Comparison of ENCODE assay signal across 23 mouse cellular contexts in genomic region chr9:62437446-62437845, GRCm38 (mm10).
A peak's percentile ranks its signal among the peaks of the same experiment; 100 is the strongest.
DNase-seq lines count a peak whose midpoint lies in the region; ATAC-seq and TF ChIP-seq lines count a peak whose summit lies in the region.
"Had no signal": no experiment of that assay in that cellular context is flagged by ENCODE, and none has a peak within 500 bp of the region (broad histone marks: within the 10 kb centered on the region; RNA-seq: fewer than 3 reads in every experiment).

No protein-coding gene starts in this region.

- ATAC-seq in heart, embryonic 12.5 days (ENCODE audit: insufficient number of reproducible peaks, low FRiP score): no peak
- no peak for ATAC-seq in neural tube, embryonic 15.5 days (ENCODE audit: low FRiP score)
- ATAC-seq: CD4-positive, CD25-positive, alpha-beta regulatory T cell, adult 4 months; inflammation-experienced regulatory T-cells, adult 6 months; liver, embryonic 12.5 days had no signal

- intact Hi-C loops in heart, postnatal 10 days (cut with DNase I): no loop called here
- intact Hi-C loops in left cerebral cortex, adult 2 months (cut with DNase I): no loop called here
- intact Hi-C loops in left cerebral cortex, postnatal 14 days (cut with DNase I): no loop called here

- DNase-seq in cerebellum, adult 2 months: no peak
- DNase-seq in cerebellum, adult 11-12 months: no peak
- no peak for DNase-seq in heart, postnatal 10 days
- DNase-seq in left cerebral cortex, adult 2 months (ENCODE audit: extremely low spot score in 1 of 2, low spot score in 2 of 2): no peak
- DNase-seq in left cerebral cortex, postnatal 14 days (ENCODE audit: low spot score in 2 of 2): no peak
- no peak for DNase-seq in cerebellum, adult 9-11 months
- DNase-seq: adrenal gland, postnatal 25 days; gastrocnemius, postnatal 14 days; kidney, adult 2 months; kidney, postnatal 36 days; lung, adult 2 months; midbrain, embryonic 14.5 days; thymus, postnatal 36 days had no signal

- no peak overlapping the region for H3K4me2 ChIP-seq in heart, embryonic 12.5 days
- H3K4me2 ChIP-seq in neural tube, embryonic 15.5 days: no peak overlapping the region
- H3K4me2 ChIP-seq: hindbrain, embryonic 12.5 days; limb, embryonic 12.5 days; liver, embryonic 12.5 days had no signal

- H3K4me3 ChIP-seq in cerebellum, adult 2 months (replicated peaks; ENCODE audit: insufficient read depth, low read depth, low read length): no peak overlapping the region
- no peak overlapping the region for H3K4me3 ChIP-seq in heart, embryonic 12.5 days
- H3K4me3 ChIP-seq in left cerebral cortex, adult 2 months: no peak overlapping the region
- H3K4me3 ChIP-seq in neural tube, embryonic 15.5 days (replicated peaks): no peak overlapping the region
- H3K4me3 ChIP-seq: embryonic facial prominence, embryonic 10.5 days; hindbrain, embryonic 12.5 days; limb, embryonic 12.5 days; liver, embryonic 12.5 days; megakaryocyte, embryonic 14.5 days had no signal

- peaks cover 45% of the 10 kb centered on the region for H3K4me1 ChIP-seq in cerebellum, adult 2 months (ENCODE audit: control insufficient read depth, insufficient read depth, low read length)
- peaks cover 49% of the 10 kb centered on the region for H3K4me1 ChIP-seq in heart, embryonic 12.5 days (replicated peaks)
- peaks cover 28% of the 10 kb centered on the region for H3K4me1 ChIP-seq in neural tube, embryonic 15.5 days

- no peaks in the 10 kb centered on the region for H3K36me3 ChIP-seq in heart, embryonic 12.5 days
- H3K36me3 ChIP-seq in neural tube, embryonic 15.5 days: no peaks in the 10 kb centered on the region
- H3K36me3 ChIP-seq: embryonic facial prominence, embryonic 10.5 days; G1E; hindbrain, embryonic 12.5 days; limb, embryonic 12.5 days; liver, embryonic 12.5 days had no signal

- TF ChIP-seq CTCF in cerebellum, adult 2 months (IDR thresholded peaks at IDR 0.05; ENCODE audit: borderline replicate concordance, insufficient read depth, low read depth, low read length): no peak
- no peak for TF ChIP-seq CTCF in left cerebral cortex, adult 2 months (IDR thresholded peaks at IDR 0.05)

- no peaks in the 10 kb centered on the region for H3K27me3 ChIP-seq in cerebellum, adult 2 months (ENCODE audit: control insufficient read depth, insufficient read depth, low read length)
- no peaks in the 10 kb centered on the region for H3K27me3 ChIP-seq in heart, embryonic 12.5 days (replicated peaks)
- no peaks in the 10 kb centered on the region for H3K27me3 ChIP-seq in neural tube, embryonic 15.5 days (replicated peaks)
- H3K27me3 ChIP-seq: hindbrain, embryonic 12.5 days; limb, embryonic 12.5 days; liver, embryonic 12.5 days had no signal

- H3K9me3 ChIP-seq in heart, embryonic 12.5 days (replicated peaks): no peaks in the 10 kb centered on the region
- no peaks in the 10 kb centered on the region for H3K9me3 ChIP-seq in neural tube, embryonic 15.5 days (replicated peaks)
- H3K9me3 ChIP-seq: embryonic facial prominence, embryonic 10.5 days; G1E; hindbrain, embryonic 12.5 days; limb, embryonic 12.5 days; liver, embryonic 12.5 days; megakaryocyte, embryonic 14.5 days had no signal

- 80% methylated on average over 7 of the region's 7 CpGs for WGBS in cerebellum, adult 2 months
- 84% methylated on average over 7 of the region's 7 CpGs for WGBS in heart, embryonic 12.5 days
- WGBS in neural tube, embryonic 15.5 days: 95% methylated on average over 7 of the region's 7 CpGs

- H3K9ac ChIP-seq in heart, embryonic 12.5 days: no peak overlapping the region
- no peak overlapping the region for H3K9ac ChIP-seq in neural tube, embryonic 15.5 days (replicated peaks)
- H3K9ac ChIP-seq: hindbrain, embryonic 12.5 days; limb, embryonic 12.5 days; liver, embryonic 12.5 days had no signal

- no peak for TF ChIP-seq POLR2A in cerebellum, adult 2 months (IDR thresholded peaks at IDR 0.05; ENCODE audit: borderline replicate concordance, insufficient read depth, low read length)

- H3K27ac ChIP-seq in cerebellum, adult 2 months (ENCODE audit: insufficient read depth, low read length): peak overlapping the region; percentile 41; the same call in 1 of the 2 replicates
- peak overlapping the region; percentile 98 for H3K27ac ChIP-seq in heart, embryonic 12.5 days (ENCODE audit: poor library complexity, severe bottlenecking)
- H3K27ac ChIP-seq in left cerebral cortex, adult 2 months: peak overlapping the region; percentile 95
- H3K27ac ChIP-seq in neural tube, embryonic 15.5 days (replicated peaks): 0 out of 2 replicates have a peak overlapping the region, but pooled peaks have one; percentile 33
- H3K27ac ChIP-seq: limb, embryonic 12.5 days; liver, embryonic 12.5 days had no signal

Comparison
In these comparisons a context has a peak if more than half of its experiments do, and no peak if none do; other contexts are left out.
1. H3K27ac ChIP-seq: peak in every context shown above with its lines; median percentile 98 in heart, embryonic 12.5 days; 95 in left cerebral cortex, adult 2 months; 41 in cerebellum, adult 2 months; 33 in neural tube, embryonic 15.5 days.